Mouse (Mus musculus): ENCODE measurements around the gene Trcg1. TPM values are rescaled to one million over a fixed set of nuclear protein-coding genes. Genes with fewer than 3 reads are reported as not detected.

Trcg1 gene
- polyA plus RNA-seq, 1 experiment from 2014 or later = not detected

GRCm38 (mm10) chr9:57229726-57230125 lies 6.6 kb upstream of the Trcg1 start:
- Histone ChIP-seq H3K4me3 (ENCODE audit: low read depth, low read length) (no peak overlapping the region), H3K9ac (ENCODE audit: low read length) (no peak overlapping the region), H3K9me3 (ENCODE audit: control insufficient read depth, low read length) (no peaks in the 10 kb centered on the region), H3K27me3 (ENCODE audit: control insufficient read depth, insufficient read depth, low read length) (no peaks in the 10 kb centered on the region), H3K4me2 (ENCODE audit: low read depth, low read length, severe bottlenecking) (no peak overlapping the region), H3K27ac (ENCODE audit: low read depth, low read length) (no peak overlapping the region), H3K4me1 (replicated peaks; ENCODE audit: control insufficient read depth, insufficient read depth, low read length) (no peaks in the 10 kb centered on the region), H3K36me3 (ENCODE audit: control insufficient read depth, insufficient read depth, low read length) (no peaks in the 10 kb centered on the region)
- DNase-seq (ENCODE audit: low spot score) = no peak
- ATAC-seq (replicated peaks; ENCODE audit: low FRiP score) = no peak
- WGBS = 83% methylated on average over 4 of the region's 4 CpGs

- no peaks in the 10 kb centered on the region for H3K9me3 ChIP-seq (ENCODE audit: control insufficient read depth, low read length)
- H3K27me3 ChIP-seq (ENCODE audit: control insufficient read depth, insufficient read depth, low read length) = no peaks in the 10 kb centered on the region
- DNase-seq (ENCODE audit: low spot score) (no peak), ATAC-seq (replicated peaks; ENCODE audit: low FRiP score) (no peak)
- H3K36me3 ChIP-seq (ENCODE audit: control insufficient read depth, insufficient read depth, low read length) = no peaks in the 10 kb centered on the region
- no peak overlapping the region for H3K4me3 ChIP-seq (ENCODE audit: low read depth, low read length)
- WGBS = 75% methylated on average over 9 of the region's 9 CpGs
- no peaks in the 10 kb centered on the region for H3K4me1 ChIP-seq (replicated peaks; ENCODE audit: control insufficient read depth, insufficient read depth, low read length)
- H3K9ac ChIP-seq (ENCODE audit: low read length) = no peak overlapping the region
- no peak overlapping the region for H3K4me2 ChIP-seq (ENCODE audit: low read depth, low read length, severe bottlenecking)
- H3K27ac ChIP-seq (ENCODE audit: low read depth, low read length) = no peak overlapping the region
These were observed 6.1 kb upstream of the Trcg1 start for GRCm38 (mm10) chr9:57230146-57230783.

GRCm38 (mm10) chr9:57231536-57232255 lies 4.7 kb upstream of the Trcg1 start:
- no peak overlapping the region for H3K9ac ChIP-seq (ENCODE audit: low read length)
- H3K36me3 ChIP-seq (ENCODE audit: control insufficient read depth, insufficient read depth, low read length) = no peaks in the 10 kb centered on the region
- H3K4me1 ChIP-seq (replicated peaks; ENCODE audit: control insufficient read depth, insufficient read depth, low read length) = no peaks in the 10 kb centered on the region
- H3K4me3 ChIP-seq (ENCODE audit: low read depth, low read length) = no peak overlapping the region
- 73% methylated on average over 8 of the region's 8 CpGs for WGBS
- no peaks in the 10 kb centered on the region for H3K27me3 ChIP-seq (ENCODE audit: control insufficient read depth, insufficient read depth, low read length)
- no peak overlapping the region for H3K27ac ChIP-seq (ENCODE audit: low read depth, low read length)
- no peaks in the 10 kb centered on the region for H3K9me3 ChIP-seq (ENCODE audit: control insufficient read depth, low read length)
- H3K4me2 ChIP-seq (ENCODE audit: low read depth, low read length, severe bottlenecking) = no peak overlapping the region
- ATAC-seq (replicated peaks; ENCODE audit: low FRiP score) (no peak), DNase-seq (ENCODE audit: low spot score) (no peak)

- H3K27me3 ChIP-seq (ENCODE audit: control insufficient read depth, insufficient read depth, low read length) = no peaks in the 10 kb centered on the region
- no peak overlapping the region for H3K4me2 ChIP-seq (ENCODE audit: low read depth, low read length, severe bottlenecking)
- DNase-seq (ENCODE audit: low spot score) (no peak), ATAC-seq (replicated peaks; ENCODE audit: low FRiP score) (no peak)
- no peak overlapping the region for H3K9ac ChIP-seq (ENCODE audit: low read length)
- no peak overlapping the region for H3K27ac ChIP-seq (ENCODE audit: low read depth, low read length)
- no peak overlapping the region for H3K4me3 ChIP-seq (ENCODE audit: low read depth, low read length)
- no peaks in the 10 kb centered on the region for H3K36me3 ChIP-seq (ENCODE audit: control insufficient read depth, insufficient read depth, low read length)
- WGBS = 88% methylated on average over 5 of the region's 5 CpGs
- H3K4me1 ChIP-seq (replicated peaks; ENCODE audit: control insufficient read depth, insufficient read depth, low read length) = no peaks in the 10 kb centered on the region
- H3K9me3 ChIP-seq (ENCODE audit: control insufficient read depth, low read length) = no peaks in the 10 kb centered on the region
These were observed 3.9 kb upstream of the Trcg1 start for GRCm38 (mm10) chr9:57232341-57232940.

GRCm38 (mm10) chr9:57233142-57233541 lies 3.2 kb upstream of the Trcg1 start:
- no peak overlapping the region for H3K4me2 ChIP-seq (ENCODE audit: low read depth, low read length, severe bottlenecking)
- no peaks in the 10 kb centered on the region for H3K9me3 ChIP-seq (ENCODE audit: control insufficient read depth, low read length)
- H3K9ac ChIP-seq (ENCODE audit: low read length) = no peak overlapping the region
- no peak overlapping the region for H3K27ac ChIP-seq (ENCODE audit: low read depth, low read length)
- ATAC-seq (replicated peaks; ENCODE audit: low FRiP score) (no peak), DNase-seq (ENCODE audit: low spot score) (no peak)
- no peaks in the 10 kb centered on the region for H3K27me3 ChIP-seq (ENCODE audit: control insufficient read depth, insufficient read depth, low read length)
- no peaks in the 10 kb centered on the region for H3K36me3 ChIP-seq (ENCODE audit: control insufficient read depth, insufficient read depth, low read length)
- H3K4me1 ChIP-seq (replicated peaks; ENCODE audit: control insufficient read depth, insufficient read depth, low read length) = no peaks in the 10 kb centered on the region
- 84% methylated on average over 6 of the region's 6 CpGs for WGBS
- no peak overlapping the region for H3K4me3 ChIP-seq (ENCODE audit: low read depth, low read length)

- Histone ChIP-seq H3K27ac (ENCODE audit: low read depth, low read length) (no peak overlapping the region), H3K36me3 (ENCODE audit: control insufficient read depth, insufficient read depth, low read length) (no peaks in the 10 kb centered on the region), H3K9me3 (ENCODE audit: control insufficient read depth, low read length) (no peaks in the 10 kb centered on the region), H3K9ac (ENCODE audit: low read length) (no peak overlapping the region), H3K4me3 (ENCODE audit: low read depth, low read length) (no peak overlapping the region), H3K27me3 (ENCODE audit: control insufficient read depth, insufficient read depth, low read length) (no peaks in the 10 kb centered on the region), H3K4me2 (ENCODE audit: low read depth, low read length, severe bottlenecking) (no peak overlapping the region), H3K4me1 (replicated peaks; ENCODE audit: control insufficient read depth, insufficient read depth, low read length) (no peaks in the 10 kb centered on the region)
- WGBS = 82% methylated on average over 3 of the region's 3 CpGs
- DNase-seq (ENCODE audit: low spot score) = no peak
- no peak for ATAC-seq (replicated peaks; ENCODE audit: low FRiP score)
These were observed 2.6 kb upstream of the Trcg1 start for GRCm38 (mm10) chr9:57233767-57234166.

GRCm38 (mm10) chr9:57237705-57238104 lies 1.3 kb downstream of the Trcg1 start:
- no peak for DNase-seq (ENCODE audit: low spot score)
- no peak overlapping the region for H3K4me3 ChIP-seq (ENCODE audit: low read depth, low read length)
- no peak overlapping the region for H3K4me2 ChIP-seq (ENCODE audit: low read depth, low read length, severe bottlenecking)
- 79% methylated on average over 5 of the region's 5 CpGs for WGBS
- no peaks in the 10 kb centered on the region for H3K4me1 ChIP-seq (replicated peaks; ENCODE audit: control insufficient read depth, insufficient read depth, low read length)
- H3K9ac ChIP-seq (ENCODE audit: low read length) = no peak overlapping the region
- H3K27ac ChIP-seq (ENCODE audit: low read depth, low read length) = no peak overlapping the region
- H3K9me3 ChIP-seq (ENCODE audit: control insufficient read depth, low read length) = no peaks in the 10 kb centered on the region
- no peaks in the 10 kb centered on the region for H3K27me3 ChIP-seq (ENCODE audit: control insufficient read depth, insufficient read depth, low read length)
- no peak for ATAC-seq (replicated peaks; ENCODE audit: low FRiP score)
- H3K36me3 ChIP-seq (ENCODE audit: control insufficient read depth, insufficient read depth, low read length) = no peaks in the 10 kb centered on the region

- H3K27ac ChIP-seq (ENCODE audit: low read depth, low read length) = no peak overlapping the region
- no peak overlapping the region for H3K4me2 ChIP-seq (ENCODE audit: low read depth, low read length, severe bottlenecking)
- no peaks in the 10 kb centered on the region for H3K9me3 ChIP-seq (ENCODE audit: control insufficient read depth, low read length)
- no peak overlapping the region for H3K9ac ChIP-seq (ENCODE audit: low read length)
- no peak for ATAC-seq (replicated peaks; ENCODE audit: low FRiP score)
- no peaks in the 10 kb centered on the region for H3K27me3 ChIP-seq (ENCODE audit: control insufficient read depth, insufficient read depth, low read length)
- H3K4me3 ChIP-seq (ENCODE audit: low read depth, low read length) = no peak overlapping the region
- DNase-seq (ENCODE audit: low spot score) = no peak
- no peaks in the 10 kb centered on the region for H3K4me1 ChIP-seq (replicated peaks; ENCODE audit: control insufficient read depth, insufficient read depth, low read length)
- WGBS = 96% methylated on average over 2 of the region's 2 CpGs
- H3K36me3 ChIP-seq (ENCODE audit: control insufficient read depth, insufficient read depth, low read length) = no peaks in the 10 kb centered on the region
These were observed 1.9 kb downstream of the Trcg1 start for GRCm38 (mm10) chr9:57238220-57238619.
